Mouse (Mus musculus): Measurements from ENCODE around the gene Ndufaf3.

- TF ChIP-seq CTCF (IDR thresholded peaks at IDR 0.05; ENCODE audit: insufficient read depth, low read length) (no peak), POLR2A (IDR thresholded peaks at IDR 0.05; ENCODE audit: borderline replicate concordance, extremely low read depth, low read depth, low read length) (no peak)
Observed at GRCm38 (mm10) chr9:108575321-108576297, 8.4 kb upstream of the Ndufaf3 start.

Measured in lung, adult 2 months (tissue).